Mouse (Mus musculus) G1E (cell line): ENCODE results near the gene Sorbs1.

Experiments
- CTCF ChIP-seq: IDR thresholded peaks from 2 replicates; pipeline ENCODE4 v1.5.1; 2012; ENCODE audit warnings: low read depth, low read length, inconsistent platforms, mixed read lengths
- GATA1 ChIP-seq: IDR thresholded peaks from 2 replicates; pipeline ENCODE4 v1.6.1; 2012; ENCODE audit warnings: borderline replicate concordance, low read length, inconsistent platforms, mixed read lengths
- POLR2AphosphoS5 ChIP-seq: IDR thresholded peaks from 2 replicates; pipeline ENCODE4 v1.6.1; 2012; ENCODE audit warnings: low read depth, low read length, inconsistent platforms; ENCODE audit not compliant: insufficient replicate concordance
- TAL1 ChIP-seq: conservative IDR thresholded peaks from 2 replicates; pipeline ENCODE4 v1.6.1; 2012; ENCODE audit warnings: low read depth, low read length, inconsistent platforms, mixed read lengths

GRCm38 (mm10) chr19:40294231-40294630 lies 219.3 kb downstream of the Sorbs1 start:
- no peak for TF ChIP-seq CTCF
- TF ChIP-seq POLR2AphosphoS5: no peak
- no peak for TF ChIP-seq GATA1
- no peak for TF ChIP-seq TAL1
